Mouse (Mus musculus): Measurements from ENCODE around the gene Gm49355.

GRCm38 (mm10) chr14:12346011-12346864, 62.5 kb downstream of the Gm49355 start:
- no peak for TF ChIP-seq CTCF (IDR thresholded peaks at IDR 0.05; ENCODE audit: low read depth)
- TF ChIP-seq EP300 (IDR thresholded peaks at IDR 0.05; ENCODE audit: low read depth): no peak
